Mouse (Mus musculus): ENCODE measurements at regions not wholly inside any gene's neighbourhood (a gene's known extent, or its start where the extent isn't known, plus 50 kb on each side); places are given as distances from the start of the nearest gene placed in this dataset.

- Histone ChIP-seq H3K27me3 (ENCODE audit: control insufficient read depth, insufficient read depth, low read length) (no peaks in the 10 kb centered on the region), H3K4me3 (ENCODE audit: low read depth, low read length) (no peak overlapping the region), H3K27ac (ENCODE audit: insufficient read depth, low read depth, low read length) (peak overlapping the region; percentile 45), H3K4me1 (ENCODE audit: control insufficient read depth, insufficient read depth, insufficient read length, low read length) (peaks cover 10% of the 10 kb centered on the region; the same call in 1 of the 2 replicates), H3K36me3 (ENCODE audit: control insufficient read depth, insufficient read depth, low read length) (no peaks in the 10 kb centered on the region)
- 87% methylated on average over 5 of the region's 5 CpGs for WGBS
- TF ChIP-seq CTCF (IDR thresholded peaks at IDR 0.05; ENCODE audit: extremely low read depth, insufficient read length, insufficient replicate concordance, low read depth, low read length): no peak
- no peak for TF ChIP-seq POLR2A (IDR thresholded peaks at IDR 0.05; ENCODE audit: low read depth, low read length)
Observed at GRCm38 (mm10) chr12:77084744-77085143, 122.7 kb upstream of the Max start.

GRCm38 (mm10) chr12:77084343-77084742 is 122.3 kb upstream of the Max start:
- Histone ChIP-seq H3K27ac (ENCODE audit: insufficient read depth, low read depth, low read length) (peak overlapping the region; percentile 47; the same call in 1 of the 2 replicates), H3K4me1 (ENCODE audit: control insufficient read depth, insufficient read depth, insufficient read length, low read length) (peaks cover 10% of the 10 kb centered on the region; the same call in 1 of the 2 replicates), H3K36me3 (ENCODE audit: control insufficient read depth, insufficient read depth, low read length) (no peaks in the 10 kb centered on the region), H3K4me3 (ENCODE audit: low read depth, low read length) (no peak overlapping the region), H3K27me3 (ENCODE audit: control insufficient read depth, insufficient read depth, low read length) (no peaks in the 10 kb centered on the region)
- TF ChIP-seq POLR2A (IDR thresholded peaks at IDR 0.05; ENCODE audit: low read depth, low read length) (no peak), CTCF (IDR thresholded peaks at IDR 0.05; ENCODE audit: extremely low read depth, insufficient read length, insufficient replicate concordance, low read depth, low read length) (no peak)
- WGBS: 44% methylated on average over 1 of the region's 1 CpGs

- peaks cover 10% of the 10 kb centered on the region; the same call in 1 of the 2 replicates for H3K4me1 ChIP-seq (ENCODE audit: control insufficient read depth, insufficient read depth, insufficient read length, low read length)
- 63% methylated on average over 6 of the region's 6 CpGs for WGBS
- TF ChIP-seq CTCF (IDR thresholded peaks at IDR 0.05; ENCODE audit: extremely low read depth, insufficient read length, insufficient replicate concordance, low read depth, low read length) (no peak), POLR2A (IDR thresholded peaks at IDR 0.05; ENCODE audit: low read depth, low read length) (no peak)
- peak overlapping the region; percentile 47; the same call in 1 of the 2 replicates for H3K27ac ChIP-seq (ENCODE audit: insufficient read depth, low read depth, low read length)
- no peaks in the 10 kb centered on the region for H3K27me3 ChIP-seq (ENCODE audit: control insufficient read depth, insufficient read depth, low read length)
- no peak overlapping the region for H3K4me3 ChIP-seq (ENCODE audit: low read depth, low read length)
- H3K36me3 ChIP-seq (ENCODE audit: control insufficient read depth, insufficient read depth, low read length): no peaks in the 10 kb centered on the region
Observed at GRCm38 (mm10) chr12:77083760-77084159, 121.8 kb upstream of the Max start.

GRCm38 (mm10) chr12:77081774-77082173 is 119.8 kb upstream of the Max start:
- 96% methylated on average over 2 of the region's 2 CpGs for WGBS
- H3K4me1 ChIP-seq (ENCODE audit: control insufficient read depth, insufficient read depth, insufficient read length, low read length): peaks cover 14% of the 10 kb centered on the region; the same call in 1 of the 2 replicates
- no peak for TF ChIP-seq CTCF (IDR thresholded peaks at IDR 0.05; ENCODE audit: extremely low read depth, insufficient read length, insufficient replicate concordance, low read depth, low read length)
- no peak for TF ChIP-seq POLR2A (IDR thresholded peaks at IDR 0.05; ENCODE audit: low read depth, low read length)
- no peak overlapping the region for H3K4me3 ChIP-seq (ENCODE audit: low read depth, low read length)
- H3K36me3 ChIP-seq (ENCODE audit: control insufficient read depth, insufficient read depth, low read length): no peaks in the 10 kb centered on the region
- no peak overlapping the region for H3K27ac ChIP-seq (ENCODE audit: insufficient read depth, low read depth, low read length)
- no peaks in the 10 kb centered on the region for H3K27me3 ChIP-seq (ENCODE audit: control insufficient read depth, insufficient read depth, low read length)

- H3K27ac ChIP-seq (ENCODE audit: insufficient read depth, low read depth, low read length): no peak overlapping the region
Observed at GRCm38 (mm10) chr12:77079481-77079880, 117.5 kb upstream of the Max start.

GRCm38 (mm10) chr12:77076678-77077077 is 114.7 kb upstream of the Max start:
- Histone ChIP-seq H3K27ac (ENCODE audit: insufficient read depth, low read depth, low read length) (no peak overlapping the region), H3K36me3 (ENCODE audit: control insufficient read depth, insufficient read depth, low read length) (no peaks in the 10 kb centered on the region), H3K4me3 (ENCODE audit: low read depth, low read length) (no peak overlapping the region), H3K27me3 (ENCODE audit: control insufficient read depth, insufficient read depth, low read length) (no peaks in the 10 kb centered on the region), H3K4me1 (ENCODE audit: control insufficient read depth, insufficient read depth, insufficient read length, low read length) (peaks cover 6% of the 10 kb centered on the region; the same call in 1 of the 2 replicates)
- WGBS: 94% methylated on average over 5 of the region's 5 CpGs
- TF ChIP-seq POLR2A (IDR thresholded peaks at IDR 0.05; ENCODE audit: low read depth, low read length) (no peak), CTCF (IDR thresholded peaks at IDR 0.05; ENCODE audit: extremely low read depth, insufficient read length, insufficient replicate concordance, low read depth, low read length) (no peak)

More at GRCm38 (mm10) chr12:77079481-77079880, 117.5 kb upstream of the Max start:
- H3K4me1 ChIP-seq (ENCODE audit: control insufficient read depth, insufficient read depth, insufficient read length, low read length): peaks cover 8% of the 10 kb centered on the region; the same call in 1 of the 2 replicates
- H3K27me3 ChIP-seq (ENCODE audit: control insufficient read depth, insufficient read depth, low read length): no peaks in the 10 kb centered on the region
- 87% methylated on average over 3 of the region's 3 CpGs for WGBS
- TF ChIP-seq CTCF (IDR thresholded peaks at IDR 0.05; ENCODE audit: extremely low read depth, insufficient read length, insufficient replicate concordance, low read depth, low read length) (no peak), POLR2A (IDR thresholded peaks at IDR 0.05; ENCODE audit: low read depth, low read length) (no peak)
- no peak overlapping the region for H3K4me3 ChIP-seq (ENCODE audit: low read depth, low read length)
- H3K36me3 ChIP-seq (ENCODE audit: control insufficient read depth, insufficient read depth, low read length): no peaks in the 10 kb centered on the region

GRCm38 (mm10) chr12:77074602-77075001 is 112.6 kb upstream of the Max start:
- no peak overlapping the region for H3K4me3 ChIP-seq (ENCODE audit: low read depth, low read length)
- no peaks in the 10 kb centered on the region for H3K27me3 ChIP-seq (ENCODE audit: control insufficient read depth, insufficient read depth, low read length)
- TF ChIP-seq POLR2A (IDR thresholded peaks at IDR 0.05; ENCODE audit: low read depth, low read length) (no peak), CTCF (IDR thresholded peaks at IDR 0.05; ENCODE audit: extremely low read depth, insufficient read length, insufficient replicate concordance, low read depth, low read length) (no peak)
- WGBS: 78% methylated on average over 2 of the region's 2 CpGs
- no peak overlapping the region for H3K27ac ChIP-seq (ENCODE audit: insufficient read depth, low read depth, low read length)
- no peaks in the 10 kb centered on the region for H3K36me3 ChIP-seq (ENCODE audit: control insufficient read depth, insufficient read depth, low read length)
- peaks cover 7% of the 10 kb centered on the region; the same call in 1 of the 2 replicates for H3K4me1 ChIP-seq (ENCODE audit: control insufficient read depth, insufficient read depth, insufficient read length, low read length)

All from small intestine, adult 2 months (tissue).